Mouse (Mus musculus): ENCODE data around the gene Rfk. TPM values are rescaled to one million over a fixed set of nuclear protein-coding genes. Genes with fewer than 3 reads are reported as not detected.

Rfk gene
- polyA plus RNA-seq, 1 experiment from 2014 or later, result 79.5 TPM

DNA sequence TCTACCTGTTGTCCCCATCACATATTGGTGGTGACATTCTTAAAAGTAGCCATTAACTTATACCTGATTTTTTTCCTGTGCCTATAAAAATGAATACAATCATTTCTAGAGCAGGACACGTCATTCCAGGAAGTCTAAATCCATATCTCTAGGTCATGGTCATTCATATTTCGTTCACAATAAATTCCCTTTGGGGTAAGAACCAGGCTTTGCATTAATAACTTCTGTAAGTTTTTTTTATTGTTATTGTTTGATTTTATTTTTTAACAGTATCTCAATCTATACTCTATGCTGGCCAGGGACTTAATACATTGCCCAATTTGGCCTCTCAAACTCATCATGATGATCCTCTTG, 34.7 kb downstream of the Rfk start:
- Histone ChIP-seq H3K4me1 (ENCODE audit: insufficient read depth, low read length) (no peaks in the 10 kb centered on the region), H3K27me3 (ENCODE audit: insufficient read depth, low read length) (no peaks in the 10 kb centered on the region), H3K36me3 (ENCODE audit: insufficient read depth, low read length) (no peaks in the 10 kb centered on the region), H3K4me3 (ENCODE audit: low read length) (no peak overlapping the region), H3K27ac (ENCODE audit: low read length) (no peak overlapping the region), H3K9me3 (ENCODE audit: low read length) (no peaks in the 10 kb centered on the region), H3K4me2 (replicated peaks; ENCODE audit: low read depth, low read length) (no peak overlapping the region), H3K9ac (replicated peaks; ENCODE audit: low read length) (no peak overlapping the region)
- 87% methylated on average over 2 of the region's 2 CpGs for WGBS
- ATAC-seq (ENCODE audit: low FRiP score, low TSS enrichment), result no peak

DNA sequence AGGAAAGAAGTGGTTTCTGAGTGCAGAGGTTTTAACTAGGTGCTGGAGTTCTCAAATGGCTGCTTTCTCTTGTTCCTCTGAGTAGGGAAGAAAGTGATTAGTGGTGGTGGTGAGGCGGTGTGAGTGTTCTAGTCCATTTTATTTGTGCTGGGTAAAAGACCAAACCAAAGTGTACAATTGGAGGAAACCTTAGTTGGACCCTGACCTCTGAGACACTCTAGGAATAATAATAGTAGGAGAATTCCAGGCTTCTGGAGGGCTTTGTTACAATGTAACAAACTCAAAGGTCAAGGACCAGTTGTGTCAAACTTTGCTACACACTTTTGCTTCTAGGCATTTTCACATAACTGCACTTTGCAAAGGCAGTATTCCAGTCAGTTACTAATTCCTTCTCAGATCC, 42.8 kb downstream of the Rfk start:
- Histone ChIP-seq H3K27ac (ENCODE audit: low read length) (no peak overlapping the region), H3K9ac (replicated peaks; ENCODE audit: low read length) (no peak overlapping the region), H3K4me2 (replicated peaks; ENCODE audit: low read depth, low read length) (no peak overlapping the region), H3K27me3 (ENCODE audit: insufficient read depth, low read length) (no peaks in the 10 kb centered on the region), H3K4me1 (ENCODE audit: insufficient read depth, low read length) (peaks cover 6% of the 10 kb centered on the region; the same call in 1 of the 2 replicates), H3K36me3 (ENCODE audit: insufficient read depth, low read length) (no peaks in the 10 kb centered on the region), H3K4me3 (ENCODE audit: low read length) (no peak overlapping the region), H3K9me3 (ENCODE audit: low read length) (no peaks in the 10 kb centered on the region)
- 73% methylated on average over 1 of the region's 1 CpGs for WGBS
- peak; percentile 42; the same call in 1 of the 2 replicates for ATAC-seq (ENCODE audit: low FRiP score, low TSS enrichment)

DNA sequence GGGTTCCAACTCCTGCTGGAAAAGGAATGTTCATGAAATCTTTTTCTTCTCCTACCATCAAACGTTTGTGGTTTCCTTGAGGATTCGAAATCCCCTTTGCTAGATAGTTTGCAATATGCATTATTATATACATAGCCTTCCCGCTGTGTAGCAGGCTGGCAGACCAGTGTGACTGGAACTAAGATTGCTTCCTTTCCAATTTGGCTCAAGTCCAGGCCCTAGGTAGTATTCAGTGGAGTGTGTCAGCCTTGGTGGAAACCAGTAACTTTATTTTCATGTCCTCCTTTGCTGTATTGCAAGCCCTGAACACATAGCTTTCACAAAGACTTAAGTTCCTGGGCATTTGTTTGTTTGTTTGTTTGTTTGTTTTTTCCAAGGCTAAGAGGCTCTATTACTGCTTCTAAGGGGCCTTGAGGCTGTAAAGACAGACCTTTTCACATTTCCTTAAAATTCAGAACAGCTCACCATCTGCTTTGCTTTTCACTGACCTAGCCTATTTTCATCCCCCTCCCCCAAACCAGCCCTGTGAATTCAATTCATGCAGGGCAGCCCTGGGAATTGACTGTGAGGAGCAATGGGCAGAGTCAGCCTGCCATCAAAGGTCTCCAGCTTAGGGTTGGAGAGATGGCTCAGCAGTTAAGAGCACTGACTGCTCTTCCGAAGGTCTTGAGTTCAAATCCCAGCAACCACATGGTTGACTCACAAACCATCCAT, 45.8 kb downstream of the Rfk start:
- 56% methylated on average over 4 of the region's 4 CpGs for WGBS

DNA sequence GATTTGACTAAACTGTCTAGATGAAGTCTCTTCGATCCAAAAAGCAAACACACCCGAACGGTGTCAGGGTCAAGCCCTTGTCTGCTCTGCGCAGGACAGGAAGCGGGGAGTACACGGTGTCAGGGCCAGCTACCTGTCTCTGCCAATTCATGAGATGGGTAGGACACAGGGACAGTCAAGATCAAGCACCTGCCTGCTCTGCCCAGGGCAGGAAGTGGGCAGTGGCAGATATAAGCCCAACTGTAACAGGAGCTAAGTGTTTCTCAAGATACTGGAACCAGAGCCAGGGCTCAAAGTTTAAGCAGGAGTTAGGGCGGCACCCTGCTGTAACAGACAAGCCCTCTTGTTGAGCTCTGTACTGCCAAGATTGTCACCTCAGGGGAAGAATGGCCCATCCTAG, 49.7 kb downstream of the Rfk start:
- no peak for ATAC-seq (ENCODE audit: low FRiP score, low TSS enrichment)
- Histone ChIP-seq H3K27me3 (ENCODE audit: insufficient read depth, low read length) (no peaks in the 10 kb centered on the region), H3K4me1 (ENCODE audit: insufficient read depth, low read length) (peaks cover 6% of the 10 kb centered on the region; the same call in 1 of the 2 replicates), H3K36me3 (ENCODE audit: insufficient read depth, low read length) (no peaks in the 10 kb centered on the region), H3K27ac (ENCODE audit: low read length) (no peak overlapping the region), H3K4me3 (ENCODE audit: low read length) (no peak overlapping the region), H3K9me3 (ENCODE audit: low read length) (no peaks in the 10 kb centered on the region), H3K4me2 (replicated peaks; ENCODE audit: low read depth, low read length) (no peak overlapping the region), H3K9ac (replicated peaks; ENCODE audit: low read length) (no peak overlapping the region)
- 77% methylated on average over 7 of the region's 7 CpGs for WGBS

More for the DNA sequence above, 45.8 kb downstream of the Rfk start:
- no peaks in the 10 kb centered on the region for H3K27me3 ChIP-seq (ENCODE audit: insufficient read depth, low read length)
- H3K4me1 ChIP-seq (ENCODE audit: insufficient read depth, low read length), result peaks cover 6% of the 10 kb centered on the region; the same call in 1 of the 2 replicates
- H3K27ac ChIP-seq (ENCODE audit: low read length), result peak overlapping the region; percentile 40
- no peak overlapping the region for H3K4me2 ChIP-seq (replicated peaks; ENCODE audit: low read depth, low read length)
- no peaks in the 10 kb centered on the region for H3K36me3 ChIP-seq (ENCODE audit: insufficient read depth, low read length)
- H3K9me3 ChIP-seq (ENCODE audit: low read length), result no peaks in the 10 kb centered on the region
- H3K4me3 ChIP-seq (ENCODE audit: low read length), result no peak overlapping the region
- H3K9ac ChIP-seq (replicated peaks; ENCODE audit: low read length), result no peak overlapping the region
- peak; percentile 84 for ATAC-seq (ENCODE audit: low FRiP score, low TSS enrichment)

Other genes starting within 250 kb of the Rfk start
- gene Gcnt1, start 21.2 kb upstream of the Rfk start, polyA plus RNA-seq (2015; fragmentation: Nextera tagmentation; extraction: Ambion mirVana), result 42.4 and 42.5 TPM in 2 replicates